Mouse (Mus musculus) embryonic fibroblast, embryonic 13.5 days (primary cell): ENCODE measurements at regions not wholly inside any gene's neighbourhood (a gene's known extent, or its start where the extent isn't known, plus 50 kb on each side); places are given as distances from the start of the nearest gene placed in this dataset.

Experiments used
- CTCF ChIP-seq: IDR thresholded peaks from 2 replicates; pipeline ENCODE4 v1.5.1; 2011; ENCODE audit warnings: mild to moderate bottlenecking, control low read depth, low read length, moderate library complexity, borderline replicate concordance; ENCODE audit not compliant: insufficient read depth
- POLR2A ChIP-seq: IDR thresholded peaks from 2 replicates; pipeline ENCODE4 v1.6.1; 2011; ENCODE audit warnings: low read depth, mild to moderate bottlenecking, control low read depth, low read length, moderate library complexity

GRCm38 (mm10) chr1:185905666-185906065, 211.4 kb downstream of the Lyplal1 start:
- TF ChIP-seq CTCF: no peak
- TF ChIP-seq POLR2A: no peak
